ENCODE assay signal across 9 mouse cellular contexts in genomic region chr17:15990303-15990702, GRCm38 (mm10).
DNase-seq lines count a peak whose midpoint lies in the region; ATAC-seq lines count a peak whose summit lies in the region.
"Had no signal": no experiment of that assay in that cellular context is flagged by ENCODE, and none has a peak within 500 bp of the region (broad histone marks: within the 10 kb centered on the region; RNA-seq: fewer than 3 reads in every experiment).

No protein-coding gene starts in this region.

- peak overlapping the region; percentile 2 for H3K4me2 ChIP-seq in midbrain, embryonic 15.5 days

- peak overlapping the region; percentile 8; the same call in 1 of the 2 replicates for H3K9ac ChIP-seq in midbrain, embryonic 15.5 days

- no peaks in the 10 kb centered on the region for H3K9me3 ChIP-seq in hindbrain, embryonic 10.5 days
- no peaks in the 10 kb centered on the region for H3K9me3 ChIP-seq in midbrain, embryonic 15.5 days

- no peaks in the 10 kb centered on the region for H3K36me3 ChIP-seq in hindbrain, embryonic 10.5 days
- no peaks in the 10 kb centered on the region for H3K36me3 ChIP-seq in midbrain, embryonic 15.5 days (replicated peaks)

- ATAC-seq in midbrain, embryonic 15.5 days (replicated peaks): peak; percentile 69

- H3K27me3 ChIP-seq in hindbrain, embryonic 10.5 days (ENCODE audit: insufficient read depth, poor library complexity, severe bottlenecking): 0 out of 2 replicates have a peak, but pooled peaks cover 5% of the 10 kb centered on the region
- H3K27me3 ChIP-seq in midbrain, embryonic 15.5 days (replicated peaks): no peaks in the 10 kb centered on the region

- DNase-seq in cerebellum, postnatal 14 days: peak; percentile 7 to 9
- DNase-seq in cerebellum, adult 8-10 months: no peak
- peak; percentile 71 for DNase-seq in brain, adult 2 months (ENCODE audit: low read depth, low spot score)
- DNase-seq in hindbrain, embryonic 10.5 days (ENCODE audit: low spot score): peak; percentile 69
- DNase-seq in thymus, postnatal 10 days (ENCODE audit: low spot score in 2 of 2): no peak
- DNase-seq in spleen, postnatal 14 days (ENCODE audit: low spot score in 2 of 2): no peak
- DNase-seq in heart, adult 18-20 months: no peak
- DNase-seq: cerebellum, adult 2 months had no signal

- peaks cover 59% of the 10 kb centered on the region for H3K4me1 ChIP-seq in hindbrain, embryonic 10.5 days (replicated peaks)
- H3K4me1 ChIP-seq in midbrain, embryonic 15.5 days: peaks cover 28% of the 10 kb centered on the region

- WGBS in hindbrain, embryonic 10.5 days: 5% methylated on average over 6 of the region's 6 CpGs
- 2% methylated on average over 6 of the region's 6 CpGs for WGBS in midbrain, embryonic 15.5 days

- peak overlapping the region; percentile 86 for H3K27ac ChIP-seq in hindbrain, embryonic 10.5 days
- peak overlapping the region; percentile 65 for H3K27ac ChIP-seq in midbrain, embryonic 15.5 days

- peak overlapping the region; percentile 27; the same call in 1 of the 2 replicates for H3K4me3 ChIP-seq in hindbrain, embryonic 10.5 days
- no peak overlapping the region for H3K4me3 ChIP-seq in midbrain, embryonic 15.5 days

Comparison
In these comparisons a context has a peak if more than half of its experiments do, and no peak if none do; other contexts are left out.
1. DNase-seq: peak in cerebellum, postnatal 14 days (2 of 2), brain, adult 2 months (single experiment) and hindbrain, embryonic 10.5 days (single experiment); none in cerebellum, adult 8-10 months (single experiment), thymus, postnatal 10 days (0 of 2), spleen, postnatal 14 days (0 of 2) and heart, adult 18-20 months (0 of 2).